Mouse (Mus musculus) thymus, postnatal 36 days (tissue): ENCODE measurements around the gene Eif3b.

Source experiments
- DNase-seq, 2 experiments: peaks; one replicate each; pipeline ENCODE4 v3.0.0; 2022; ENCODE audit warnings: mixed read lengths in 2 of 2

Gene Eif3b

GRCm38 (mm10) chr5:140418489-140419441, at the start of gene Eif3b:
Eif3b (plus strand) TSS chr5:140419328.
- peak; percentile 87 to 89 for DNase-seq

GRCm38 (mm10) chr5:140369466-140369865, 49.7 kb upstream of the Eif3b start:
- no peak for DNase-seq

GRCm38 (mm10) chr5:140370446-140371254, 48.5 kb upstream of the Eif3b start:
- no peak for DNase-seq

GRCm38 (mm10) chr5:140371671-140372070, 47.5 kb upstream of the Eif3b start:
- no peak for DNase-seq

GRCm38 (mm10) chr5:140373711-140374110, 45.4 kb upstream of the Eif3b start:
- no peak for DNase-seq

- DNase-seq = no peak
Measured at GRCm38 (mm10) chr5:140374226-140374625, 44.9 kb upstream of the Eif3b start.

GRCm38 (mm10) chr5:140375249-140375829, 43.8 kb upstream of the Eif3b start:
- DNase-seq = no peak

- DNase-seq = no peak
Measured at GRCm38 (mm10) chr5:140378121-140378853, 40.8 kb upstream of the Eif3b start.

GRCm38 (mm10) chr5:140379299-140379698, 39.8 kb upstream of the Eif3b start:
- DNase-seq = no peak

- DNase-seq = no peak
Measured at GRCm38 (mm10) chr5:140381156-140381555, 38.0 kb upstream of the Eif3b start.

GRCm38 (mm10) chr5:140382688-140383087, 36.4 kb upstream of the Eif3b start:
- no peak for DNase-seq

GRCm38 (mm10) chr5:140383559-140383958, 35.6 kb upstream of the Eif3b start:
- no peak for DNase-seq

GRCm38 (mm10) chr5:140384462-140384861, 34.7 kb upstream of the Eif3b start:
- no peak for DNase-seq

GRCm38 (mm10) chr5:140387236-140387635, 31.9 kb upstream of the Eif3b start:
- DNase-seq = no peak

- DNase-seq = no peak
Measured at GRCm38 (mm10) chr5:140387816-140388510, 31.2 kb upstream of the Eif3b start.

- DNase-seq = peak; percentile 81 to 83
Measured at GRCm38 (mm10) chr5:140388588-140389576, 30.2 kb upstream of the Eif3b start, which contains the start of gene Snx8. Snx8 (minus strand) TSS chr5:140389262.

- DNase-seq = no peak
Measured at GRCm38 (mm10) chr5:140389647-140390046, 29.5 kb upstream of the Eif3b start.

- no peak for DNase-seq
Measured at GRCm38 (mm10) chr5:140391435-140391834, 27.7 kb upstream of the Eif3b start.

- no peak for DNase-seq
Measured at GRCm38 (mm10) chr5:140391981-140392380, 27.1 kb upstream of the Eif3b start.

GRCm38 (mm10) chr5:140392701-140393100, 26.4 kb upstream of the Eif3b start:
- no peak for DNase-seq
